Mouse (Mus musculus) liver, postnatal 0 days (tissue): ENCODE results near the gene Cmtm2a.

ENCODE experiments used
- CTCF ChIP-seq: sonication (generic); IDR thresholded peaks from 2 replicates; pipeline ENCODE4 v1.5.1; 2016; ENCODE audit warnings: antibody characterized with exemption, low read depth
- EP300 ChIP-seq: IDR thresholded peaks from 2 replicates; pipeline ENCODE4 v1.6.1; 2016; ENCODE audit warnings: antibody characterized with exemption, low read depth, mild to moderate bottlenecking

DNA sequence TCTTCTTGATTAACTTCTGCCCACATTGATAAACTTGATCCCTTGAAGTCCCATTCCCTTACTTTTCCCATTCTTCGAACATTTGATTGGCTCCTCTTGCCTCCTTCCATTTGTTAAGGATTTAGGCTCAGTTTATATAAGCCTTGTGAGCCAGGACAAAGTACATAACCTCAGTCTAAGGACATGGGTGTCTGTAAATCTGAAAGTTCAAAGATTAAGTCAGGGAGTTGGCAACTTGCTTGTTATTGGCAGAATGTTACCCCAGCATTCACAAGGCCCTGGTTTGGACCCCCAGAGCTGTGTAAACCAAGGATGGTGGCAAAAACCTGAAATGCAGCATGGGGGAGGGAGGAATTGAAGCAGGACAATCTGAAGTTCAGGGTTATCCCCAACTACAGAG, 1.4 kb upstream of the Cmtm2a start:
- TF ChIP-seq CTCF (no peak), EP300 (no peak)
